In the genomic region with DNA sequence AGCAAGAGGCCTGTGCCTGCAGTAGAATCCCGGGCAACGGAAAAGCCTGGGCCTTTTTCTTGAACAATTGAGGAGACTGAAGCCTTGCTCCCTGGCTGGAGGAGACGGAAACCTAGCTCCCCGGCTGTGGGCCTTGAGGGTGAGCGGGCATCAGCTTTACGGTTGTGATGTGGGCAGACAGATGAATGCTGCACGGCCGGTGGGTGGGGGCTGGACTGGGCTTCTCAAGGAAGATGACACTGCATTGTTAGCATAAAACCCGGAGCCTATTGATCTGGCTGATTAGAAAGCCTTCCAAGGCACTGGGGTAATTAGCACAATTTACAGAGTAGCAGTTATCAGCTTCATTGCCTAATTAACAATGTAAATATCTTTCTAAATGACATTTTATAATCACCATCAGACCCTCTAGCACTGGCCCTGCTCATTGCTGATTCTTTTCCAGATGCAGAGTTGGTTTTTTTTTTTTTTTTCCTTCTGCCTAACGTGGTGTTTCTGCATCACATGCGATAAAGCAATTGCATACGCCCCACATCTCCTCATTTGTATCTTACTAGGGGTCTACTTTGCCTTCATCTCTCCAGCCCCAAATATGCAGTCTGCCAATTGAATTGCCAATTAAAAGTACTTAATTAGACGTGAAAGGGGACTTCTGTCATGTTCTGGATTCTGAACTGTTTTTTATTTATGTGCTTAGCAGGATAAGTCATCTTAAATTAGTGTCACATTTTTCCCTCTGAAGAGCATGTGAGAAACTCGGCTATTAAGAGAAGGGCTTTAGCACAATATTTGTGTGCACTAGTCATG, we compare ENCODE assay signal across 14 mouse cellular contexts. TPM values are rescaled to one million over a fixed set of nuclear protein-coding genes. Genes with fewer than 3 reads are reported as not detected.
DNase-seq lines count a peak whose midpoint lies in the region; ATAC-seq and TF ChIP-seq lines count a peak whose summit lies in the region.
"Had no signal": no experiment of that assay in that cellular context is flagged by ENCODE, and none has a peak within 500 bp of the region (broad histone marks: within the 10 kb centered on the region; RNA-seq: fewer than 3 reads in every experiment).

No protein-coding gene starts in this region.

- no peaks in the 10 kb centered on the region for H3K36me3 ChIP-seq in forebrain, embryonic 15.5 days
- no peaks in the 10 kb centered on the region for H3K36me3 ChIP-seq in hindbrain, postnatal 0 days (ENCODE audit: insufficient read depth, low read length)
- H3K36me3 ChIP-seq in neural tube, embryonic 14.5 days (ENCODE audit: control insufficient read depth, insufficient read depth, low read length) = no peaks in the 10 kb centered on the region

- no peak overlapping the region for H3K4me2 ChIP-seq in forebrain, embryonic 15.5 days (replicated peaks)
- no peak overlapping the region for H3K4me2 ChIP-seq in hindbrain, postnatal 0 days (ENCODE audit: low read depth, low read length)
- no peak overlapping the region for H3K4me2 ChIP-seq in neural tube, embryonic 14.5 days (ENCODE audit: low read depth, low read length)

- no peak overlapping the region for H3K9ac ChIP-seq in forebrain, embryonic 15.5 days (replicated peaks)
- no peak overlapping the region for H3K9ac ChIP-seq in hindbrain, postnatal 0 days (replicated peaks; ENCODE audit: low read length)
- H3K9ac ChIP-seq in neural tube, embryonic 14.5 days (replicated peaks; ENCODE audit: low read depth, low read length) = no peak overlapping the region
- H3K9ac ChIP-seq: liver, embryonic 14.5 days had no signal

- no peaks in the 10 kb centered on the region for H3K27me3 ChIP-seq in forebrain, embryonic 15.5 days
- H3K27me3 ChIP-seq in hindbrain, postnatal 0 days (ENCODE audit: insufficient read depth, low read length) = no peaks in the 10 kb centered on the region
- H3K27me3 ChIP-seq in neural tube, embryonic 14.5 days (ENCODE audit: control insufficient read depth, insufficient read depth, low read length) = no peaks in the 10 kb centered on the region

- peak; percentile 62 for ATAC-seq in forebrain, embryonic 15.5 days (replicated peaks)
- ATAC-seq in hindbrain, postnatal 0 days = peak; percentile 43; the same call in 1 of the 2 replicates
- 0 out of 2 replicates have a peak, but pooled peaks have one; percentile 54 for ATAC-seq in neural tube, embryonic 14.5 days (ENCODE audit: low read depth)
- ATAC-seq: activated CD4-positive, CD25-positive, alpha-beta regulatory T cell, adult 4 months had no signal

- H3K27ac ChIP-seq in forebrain, embryonic 15.5 days (replicated peaks) = peak overlapping the region; percentile 88
- H3K27ac ChIP-seq in hindbrain, postnatal 0 days = peak overlapping the region; percentile 43; the same call in 1 of the 2 replicates
- H3K27ac ChIP-seq in neural tube, embryonic 14.5 days (ENCODE audit: low read depth, low read length) = peak overlapping the region; percentile 66; the same call in 1 of the 2 replicates
- H3K27ac ChIP-seq: liver, embryonic 14.5 days; stomach, postnatal 0 days had no signal

- peak; percentile 90 for DNase-seq in brain, embryonic 14.5 days (ENCODE audit: low read depth)
- DNase-seq in hindbrain, postnatal 0 days (ENCODE audit: low spot score) = peak; percentile 63
- no peak for DNase-seq in gastrocnemius, postnatal 4 days (ENCODE audit: low spot score in 2 of 2)
- no peak for DNase-seq in cerebellum, adult 9-10 months
- no peak for DNase-seq in frontal cortex, adult 2 months (ENCODE audit: extremely low spot score in 1 of 2, low spot score in 1 of 2)
- DNase-seq: cerebellum, adult 11-12 months; heart, postnatal 14 days; kidney, adult 11 months; lung, postnatal 36 days had no signal

- no peak overlapping the region for H3K4me3 ChIP-seq in forebrain, embryonic 15.5 days
- no peak overlapping the region for H3K4me3 ChIP-seq in hindbrain, postnatal 0 days (ENCODE audit: low read length)
- H3K4me3 ChIP-seq in neural tube, embryonic 14.5 days (ENCODE audit: low read depth, low read length) = no peak overlapping the region

- 8% methylated on average over 14 of the region's 14 CpGs for WGBS in forebrain, embryonic 15.5 days
- WGBS in hindbrain, postnatal 0 days = 31% methylated on average over 14 of the region's 14 CpGs
- 26% methylated on average over 14 of the region's 14 CpGs for WGBS in neural tube, embryonic 14.5 days

- TF ChIP-seq POLR2A in brain, embryonic 14.5 days (IDR thresholded peaks at IDR 0.05; ENCODE audit: borderline replicate concordance, extremely low read depth, insufficient read depth, insufficient read length, poor library complexity, severe bottlenecking) = no peak

- no peaks in the 10 kb centered on the region for H3K9me3 ChIP-seq in forebrain, embryonic 15.5 days
- H3K9me3 ChIP-seq in hindbrain, postnatal 0 days (ENCODE audit: low read length) = no peaks in the 10 kb centered on the region
- no peaks in the 10 kb centered on the region for H3K9me3 ChIP-seq in neural tube, embryonic 14.5 days (ENCODE audit: control insufficient read depth, low read length)

- peaks cover 67% of the 10 kb centered on the region for H3K4me1 ChIP-seq in forebrain, embryonic 15.5 days
- peaks cover 6% of the 10 kb centered on the region; the same call in 1 of the 2 replicates for H3K4me1 ChIP-seq in hindbrain, postnatal 0 days (ENCODE audit: insufficient read depth, low read length)
- H3K4me1 ChIP-seq in neural tube, embryonic 14.5 days (ENCODE audit: control insufficient read depth, insufficient read depth, low read length) = peaks cover 41% of the 10 kb centered on the region

- no peak for TF ChIP-seq CTCF in brain, embryonic 14.5 days (IDR thresholded peaks at IDR 0.05; ENCODE audit: borderline replicate concordance, extremely low read depth, insufficient read depth, insufficient read length)
- TF ChIP-seq CTCF in hindbrain, postnatal 0 days (IDR thresholded peaks at IDR 0.05; ENCODE audit: low read depth) = no peak

RNA-seq across cellular contexts. Expression of gene Lyrm9, which starts 10.2 kb away (rescaled TPM):
- 18.8 and 22.8 TPM in 2 replicates for polyA plus RNA-seq in brain, embryonic 14.5 days (2012; rRNA removed)
- polyA plus RNA-seq in forebrain, embryonic 15.5 days (2015; fragmentation: Nextera tagmentation; extraction: Ambion mirVana) = 29.7 and 32.7 TPM in 2 replicates
- 17.5 and 44.2 TPM in 2 replicates for total RNA-seq in hindbrain, postnatal 0 days (2014; rRNA removed)
- 48.5 and 51.6 TPM in 2 replicates for polyA plus RNA-seq in hindbrain, postnatal 0 days (2015; fragmentation: Nextera tagmentation; extraction: Ambion mirVana)
- 38.5 and 39.3 TPM in 2 replicates for polyA plus RNA-seq in neural tube, embryonic 14.5 days (2014; fragmentation: Nextera tagmentation; extraction: Ambion mirVana)
- total RNA-seq in gastrocnemius, postnatal 4 days (2021) = 10 to 100 TPM in 1 of 2 experiments, 1 to 10 TPM in 1; 8.1 to 14.0 TPM
- 18.5 and 24.1 TPM in 2 replicates for polyA plus RNA-seq in frontal cortex, adult 2 months (2012; rRNA removed)

Comparison
In these comparisons a context has a peak if more than half of its experiments do, and no peak if none do; other contexts are left out.
1. DNase-seq: peak in brain, embryonic 14.5 days (single experiment) and hindbrain, postnatal 0 days (single experiment); none in gastrocnemius, postnatal 4 days (0 of 2), cerebellum, adult 9-10 months (single experiment) and frontal cortex, adult 2 months (0 of 2).
2. Peak in every context shown above with its lines, with median percentiles within 50 percentile points of each other: ATAC-seq and H3K27ac ChIP-seq.